Mouse (Mus musculus) liver, embryonic 14.5 days (tissue): ENCODE results near the gene Gal3st1. TPM values are rescaled to one million over a fixed set of nuclear protein-coding genes. Genes with fewer than 3 reads are reported as not detected.

ENCODE experiments used
- ATAC-seq: fragments of 200-750 bp; cut with Nextera tagmentation; 2 replicates; pipeline ENCODE4 v1.8.0; 2017; ENCODE audit warnings: moderate number of reproducible peaks, mild to moderate bottlenecking, moderate library complexity; ENCODE audit not compliant: insufficient read depth
- DNase-seq, 3 experiments: peaks; one replicate each; pipeline ENCODE4 v3.0.0-alpha.2; 2012 to 2013; ENCODE audit warnings: low read depth in 3 of 3, low spot score in 3 of 3
- H3K27ac ChIP-seq: fragments of 300-500 bp; sonication (generic); 2 replicates; pipeline ENCODE4 v1.5.1; 2014; ENCODE audit warnings: moderate library complexity, mild to moderate bottlenecking, control low read depth, inconsistent platforms
- H3K27me3 ChIP-seq: fragments of 300-500 bp; sonication (generic); 2 replicates; pipeline ENCODE4 v1.6.1; 2014; ENCODE audit warnings: mild to moderate bottlenecking, low read length, moderate library complexity; ENCODE audit not compliant: control insufficient read depth, insufficient read depth
- H3K36me3 ChIP-seq: fragments of 300-500 bp; sonication (generic); replicated peaks from 2 replicates; pipeline ENCODE4 v1.6.1; 2014; ENCODE audit warnings: low read depth; ENCODE audit not compliant: control insufficient read depth, insufficient read depth
- H3K4me1 ChIP-seq, 2 experiments: fragments of 200-500 bp in 1 of 2; fragments of 300-500 bp in 1 of 2; sonication (generic) in 1 of 2; replicated peaks; 2 replicates each; pipeline ENCODE4 v1.6.1; 2012 to 2014; ENCODE audit warnings: antibody characterized with exemption in 1 of 2, inconsistent platforms in 1 of 2, low read length in 1 of 2; ENCODE audit not compliant: control insufficient read depth in 2 of 2, insufficient read depth in 2 of 2
- H3K4me2 ChIP-seq: fragments of 300-500 bp; sonication (generic); 2 replicates; pipeline ENCODE4 v1.6.1; 2014; ENCODE audit warnings: low read depth, mild to moderate bottlenecking, control low read depth, moderate library complexity
- H3K4me3 ChIP-seq, 2 experiments: fragments of 200-500 bp in 1 of 2; fragments of 300-500 bp in 1 of 2; sonication (generic) in 1 of 2; 2 replicates each; pipeline ENCODE4 v1.5.1; 2012 to 2014; ENCODE audit warnings: low read depth in 2 of 2, low read length in 2 of 2, mild to moderate bottlenecking in 2 of 2, control low read depth in 1 of 2, inconsistent platforms in 1 of 2, moderate library complexity in 1 of 2; ENCODE audit not compliant: insufficient read depth in 1 of 2
- H3K9ac ChIP-seq: fragments of 300-500 bp; sonication (generic); replicated peaks from 2 replicates; pipeline ENCODE4 v1.6.1; 2014; ENCODE audit warnings: mild to moderate bottlenecking, control low read depth, moderate library complexity
- H3K9me3 ChIP-seq: fragments of 300-500 bp; sonication (generic); 2 replicates; pipeline ENCODE4 v1.6.1; 2016; ENCODE audit warnings: low read length, mixed read lengths; ENCODE audit not compliant: control insufficient read depth
- CTCF ChIP-seq: IDR thresholded peaks from 2 replicates; pipeline ENCODE4 v1.5.1; 2016; ENCODE audit warnings: antibody characterized with exemption, low read depth, control low read depth
- EP300 ChIP-seq: IDR thresholded peaks from 2 replicates; pipeline ENCODE4 v1.6.1; 2016; ENCODE audit warnings: antibody characterized with exemption, low read depth
- WGBS: fragments of 180-500 bp; shearing (Covaris S2); extraction: QIAGEN DNeasy Blood & Tissue Kit; methylation state at CpG from one replicate; pipeline ENCODE4 v1.1.7; 2014; ENCODE audit not compliant: insufficient replicate concordance; 5-methylcytosine and 5-hydroxymethylcytosine counted together
- polyA plus RNA-seq, 2 experiments: library from polyadenylated mRNA; depleted of rRNA in 1 of 2; stranded (reverse) in 1 of 2; unstranded in 1 of 2; fragments of >200 nt; fragmentation: Nextera tagmentation in 1 of 2; extraction: Ambion mirVana in 1 of 2; gene quantifications; 2 replicates each; pipeline versions ENCODE4 v1.2.1 to v1.2.3; 2012 to 2014

Gal3st1 gene
- polyA plus RNA-seq, 2 experiments: 0.65 to 0.87 TPM

- H3K4me2 ChIP-seq: no peak overlapping the region
- H3K9me3 ChIP-seq: no peaks in the 10 kb centered on the region
- no peak for ATAC-seq
- 50% methylated on average over 9 of the region's 9 CpGs for WGBS
- peaks cover 0 to 2% of the 10 kb centered on the region in 2 experiments; a peak in 1 of 4 replicates for H3K4me1 ChIP-seq
- no peak overlapping the region for H3K4me3 ChIP-seq
- no peak overlapping the region for H3K9ac ChIP-seq
- H3K36me3 ChIP-seq: no peaks in the 10 kb centered on the region
- no peak for TF ChIP-seq CTCF
- no peak for TF ChIP-seq EP300
- no peaks in the 10 kb centered on the region for H3K27me3 ChIP-seq
- no peak overlapping the region for H3K27ac ChIP-seq
- no peak for DNase-seq
These were observed 53.1 kb downstream of the Gal3st1 start for GRCm38 (mm10) chr11:4036365-4037084.

GRCm38 (mm10) chr11:4039951-4040350 lies 56.5 kb downstream of the Gal3st1 start:
- DNase-seq: no peak
- no peak overlapping the region for H3K9ac ChIP-seq
- no peak overlapping the region for H3K4me3 ChIP-seq
- no peak for ATAC-seq
- H3K4me2 ChIP-seq: no peak overlapping the region
- H3K27ac ChIP-seq: no peak overlapping the region
- H3K9me3 ChIP-seq: no peaks in the 10 kb centered on the region
- peaks cover 0 to 2% of the 10 kb centered on the region in 2 experiments; a peak in 1 of 4 replicates for H3K4me1 ChIP-seq
- no peaks in the 10 kb centered on the region for H3K36me3 ChIP-seq
- TF ChIP-seq CTCF (no peak), EP300 (no peak)
- 61% methylated on average over 4 of the region's 4 CpGs for WGBS
- no peaks in the 10 kb centered on the region for H3K27me3 ChIP-seq

GRCm38 (mm10) chr11:4041123-4041625 lies 57.7 kb downstream of the Gal3st1 start:
- no peak overlapping the region for H3K9ac ChIP-seq
- H3K27ac ChIP-seq: no peak overlapping the region
- TF ChIP-seq EP300 (no peak), CTCF (no peak)
- no peak overlapping the region for H3K4me3 ChIP-seq
- H3K4me2 ChIP-seq: no peak overlapping the region
- H3K36me3 ChIP-seq: no peaks in the 10 kb centered on the region
- no peaks in the 10 kb centered on the region for H3K4me1 ChIP-seq
- H3K27me3 ChIP-seq: no peaks in the 10 kb centered on the region
- no peak for DNase-seq
- ATAC-seq: no peak
- WGBS: 50% methylated on average over 6 of the region's 6 CpGs
- H3K9me3 ChIP-seq: no peaks in the 10 kb centered on the region

GRCm38 (mm10) chr11:4043081-4043480 lies 59.6 kb downstream of the Gal3st1 start:
- Histone ChIP-seq H3K4me2 (no peak overlapping the region), H3K36me3 (no peaks in the 10 kb centered on the region), H3K9ac (no peak overlapping the region), H3K4me3 (no peak overlapping the region), H3K27me3 (no peaks in the 10 kb centered on the region), H3K9me3 (no peaks in the 10 kb centered on the region), H3K4me1 (no peaks in the 10 kb centered on the region), H3K27ac (no peak overlapping the region)
- TF ChIP-seq CTCF (no peak), EP300 (no peak)
- WGBS: 76% methylated on average over 7 of the region's 7 CpGs
- no peak for DNase-seq
- ATAC-seq: no peak

GRCm38 (mm10) chr11:4046526-4046925 lies 63.1 kb downstream of the Gal3st1 start:
- TF ChIP-seq EP300: no peak
- no peak for TF ChIP-seq CTCF
- H3K27me3 ChIP-seq: no peaks in the 10 kb centered on the region
- ATAC-seq (no peak), DNase-seq (no peak)
- no peaks in the 10 kb centered on the region for H3K4me1 ChIP-seq
- no peak overlapping the region for H3K27ac ChIP-seq
- H3K9ac ChIP-seq: no peak overlapping the region
- 51% methylated on average over 5 of the region's 5 CpGs for WGBS
- no peaks in the 10 kb centered on the region for H3K36me3 ChIP-seq
- no peak overlapping the region for H3K4me2 ChIP-seq
- no peak overlapping the region for H3K4me3 ChIP-seq
- H3K9me3 ChIP-seq: no peaks in the 10 kb centered on the region
